Mouse (Mus musculus): ENCODE data around the gene Mvb12b. TPM values are rescaled to one million over a fixed set of nuclear protein-coding genes. Genes with fewer than 3 reads are reported as not detected.
A peak's percentile ranks its signal among the peaks of the same experiment; 100 is the strongest.

Mvb12b gene
- total RNA-seq, 4 experiments from 2014 or later, result 82.6 to 92.2 (median 84.5) TPM

DNA sequence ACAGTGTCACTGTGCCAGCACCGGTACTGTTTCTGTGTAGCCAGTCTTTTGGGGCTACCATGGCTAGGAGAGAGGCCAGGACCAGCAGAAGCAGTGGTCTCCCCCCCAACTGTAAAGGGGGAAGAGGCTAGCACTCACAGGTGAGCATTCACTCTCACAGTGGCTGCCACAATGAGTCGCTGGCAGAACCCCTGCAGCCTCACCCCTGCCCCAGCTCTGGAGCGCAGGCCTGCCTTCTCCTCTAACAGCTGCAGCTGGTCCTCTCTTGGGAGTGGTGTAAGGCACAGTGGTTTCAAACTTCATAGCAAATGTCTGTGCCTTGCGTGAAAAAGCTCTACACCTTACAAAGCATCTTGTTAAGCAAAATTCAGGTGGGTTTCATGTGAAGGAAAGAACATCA is 70.7 kb downstream of the Mvb12b start:
- DNase-seq (ENCODE audit: low spot score in 2 of 2), result no peak

GRCm38 (mm10) chr2:33814581-33814980 is 73.2 kb downstream of the Mvb12b start:
- DNase-seq (ENCODE audit: low spot score in 2 of 2), result no peak

DNA sequence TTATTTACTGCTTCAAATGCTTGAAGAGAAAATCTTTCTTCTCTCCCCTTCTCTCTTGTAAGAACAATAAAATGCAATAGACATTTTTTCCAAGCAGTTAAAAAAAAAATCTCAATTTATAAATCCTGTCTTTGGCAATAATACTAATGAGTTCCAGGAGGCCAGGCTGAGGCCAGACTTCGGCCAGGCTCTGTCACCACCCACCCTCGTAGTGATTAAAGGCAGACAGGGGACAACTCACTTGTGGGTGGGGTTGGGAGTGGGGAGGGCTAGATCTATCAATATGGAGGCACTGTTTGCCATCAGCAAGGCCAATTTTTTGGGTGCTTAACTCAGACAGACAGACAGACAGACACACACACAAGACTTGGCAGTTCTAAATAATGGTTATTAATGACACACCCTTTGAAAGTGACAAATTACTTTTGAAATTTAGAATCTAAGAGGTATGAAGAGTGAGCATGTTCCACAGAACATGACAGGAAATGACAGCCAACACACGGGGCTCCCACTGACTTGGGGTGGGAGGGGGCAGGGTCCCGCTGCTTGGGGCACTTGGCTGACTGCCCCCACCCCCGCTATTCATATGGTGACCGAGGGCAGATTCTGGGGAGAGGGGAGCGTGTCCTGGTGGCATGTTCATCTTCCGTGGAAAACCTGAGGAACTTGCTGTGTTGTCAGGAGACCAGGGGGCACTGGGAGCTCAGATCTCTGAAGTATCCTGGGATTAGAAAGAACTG is 74.1 kb downstream of the Mvb12b start:
- DNase-seq (ENCODE audit: low spot score in 2 of 2), result no peak

GRCm38 (mm10) chr2:33812980-33813379 is 74.8 kb downstream of the Mvb12b start:
- no peak for DNase-seq (ENCODE audit: low spot score in 2 of 2)

DNA sequence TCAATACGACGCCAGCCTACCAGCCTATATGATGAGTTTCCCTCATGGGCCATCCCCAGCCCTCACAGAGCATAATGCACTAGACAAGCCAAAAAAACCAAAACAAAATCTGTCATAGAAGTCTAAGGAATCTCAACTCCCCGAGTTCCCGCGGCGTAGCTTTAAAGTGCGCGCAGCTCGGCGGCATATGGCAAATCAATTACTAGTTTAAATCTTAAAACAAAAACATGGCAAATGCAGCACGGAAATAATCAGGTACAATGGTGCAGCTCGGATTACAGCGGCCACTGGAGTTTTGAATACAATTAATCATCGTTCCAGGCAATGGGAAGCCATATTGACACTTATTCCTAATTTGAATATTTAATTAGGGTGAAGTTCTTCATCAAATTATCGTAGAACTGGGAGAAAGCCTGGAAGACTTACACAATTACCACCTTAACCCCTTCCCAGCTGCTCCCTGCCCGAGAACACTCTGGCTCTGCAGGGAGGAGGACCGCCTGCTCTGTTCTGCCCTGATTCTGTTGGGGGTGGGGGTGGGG is 76.3 kb downstream of the Mvb12b start:
- no peak for DNase-seq (ENCODE audit: low spot score in 2 of 2)

- DNase-seq (ENCODE audit: low spot score in 2 of 2), result no peak
Observed at GRCm38 (mm10) chr2:33809081-33809480, 78.7 kb downstream of the Mvb12b start.

DNA sequence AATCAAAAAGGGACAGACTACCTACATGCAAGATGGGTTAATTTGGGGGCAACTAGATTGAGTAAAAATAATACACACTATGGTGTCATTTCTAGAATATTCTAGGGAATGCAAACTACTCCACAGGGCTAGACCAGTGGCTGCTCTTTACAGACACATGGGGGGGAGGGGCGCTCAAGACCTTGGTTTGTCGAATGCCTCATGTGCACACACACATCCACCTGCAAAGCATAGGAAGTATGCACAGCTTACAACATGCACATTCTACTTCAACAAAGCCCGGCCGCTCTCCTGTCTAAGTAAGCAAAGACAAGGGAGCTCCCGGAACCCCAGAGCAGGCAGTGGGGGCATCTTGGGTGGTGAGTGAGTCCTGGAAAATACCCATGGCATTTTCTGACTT is 79.7 kb downstream of the Mvb12b start:
- DNase-seq (ENCODE audit: low spot score in 2 of 2), result no peak

DNA sequence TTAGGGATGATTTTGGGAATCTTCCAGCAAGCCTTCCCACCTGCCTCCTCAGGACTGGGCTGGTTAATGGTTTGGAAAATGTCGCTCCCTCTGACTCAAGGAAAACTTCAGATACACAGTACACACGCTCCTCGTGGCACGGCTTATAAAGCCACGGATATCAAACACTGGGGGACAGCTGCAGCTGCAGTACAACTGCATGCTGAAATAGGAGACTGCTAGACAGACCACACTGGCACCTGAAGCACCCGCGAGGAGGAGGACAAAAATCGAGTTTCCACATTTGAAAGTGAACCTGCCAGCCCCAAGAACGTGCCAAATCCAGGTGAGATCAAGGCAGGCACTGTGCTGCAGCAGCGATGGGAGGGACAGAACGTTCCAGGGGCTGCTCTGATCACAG is 82.1 kb downstream of the Mvb12b start:
- DNase-seq (ENCODE audit: low spot score in 2 of 2), result no peak

GRCm38 (mm10) chr2:33803717-33804214 is 84.0 kb downstream of the Mvb12b start:
- DNase-seq (ENCODE audit: low spot score in 2 of 2), result no peak

- no peak for DNase-seq (ENCODE audit: low spot score in 2 of 2)
Observed at GRCm38 (mm10) chr2:33803083-33803615, 84.6 kb downstream of the Mvb12b start.

DNA sequence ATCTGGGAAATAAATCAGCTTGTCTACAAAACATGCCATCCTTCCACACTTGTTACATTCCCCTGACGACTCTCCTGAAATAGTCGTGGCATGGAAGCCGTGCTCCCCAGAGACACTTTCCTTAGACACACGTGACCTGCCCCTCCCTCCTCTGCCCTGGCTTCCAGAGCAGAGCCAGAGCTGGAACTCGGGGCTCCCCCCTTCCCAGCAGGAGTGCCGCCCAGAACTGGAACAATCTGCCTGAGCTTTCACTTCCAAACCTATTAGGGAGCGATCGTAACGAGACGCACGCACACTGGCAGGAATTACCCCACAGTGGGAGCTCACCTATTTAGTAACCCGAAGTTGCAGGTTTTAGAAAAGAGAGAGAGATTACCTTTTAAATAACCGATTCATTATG is 86.0 kb downstream of the Mvb12b start:
- no peak for DNase-seq (ENCODE audit: low spot score in 2 of 2)

DNA sequence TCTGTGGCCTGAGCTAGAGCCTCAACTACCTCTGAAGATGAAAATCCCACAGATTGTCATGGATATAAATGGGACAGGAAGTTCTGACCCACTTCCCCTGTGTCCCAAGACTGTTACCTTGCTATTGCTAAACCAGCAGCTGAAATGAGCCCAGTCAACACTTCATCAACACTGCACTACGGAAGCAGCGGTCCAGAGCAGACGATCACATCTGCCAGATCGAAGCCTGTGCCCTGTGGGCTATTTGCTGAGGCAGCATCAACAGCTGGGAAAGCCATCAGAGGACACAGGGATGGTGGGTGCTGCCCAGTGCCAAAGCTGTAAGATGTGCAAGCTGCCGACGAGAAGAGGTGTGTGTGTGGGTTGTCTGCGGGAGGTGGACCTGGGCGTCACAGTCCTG is 86.4 kb downstream of the Mvb12b start:
- no peak for DNase-seq (ENCODE audit: low spot score in 2 of 2)

- DNase-seq (ENCODE audit: low spot score in 2 of 2), result no peak
Observed at GRCm38 (mm10) chr2:33800221-33800620, 87.5 kb downstream of the Mvb12b start.

GRCm38 (mm10) chr2:33795716-33796472 is 91.9 kb downstream of the Mvb12b start:
- no peak for DNase-seq (ENCODE audit: low spot score in 2 of 2)

- no peak for DNase-seq (ENCODE audit: low spot score in 2 of 2)
Observed at GRCm38 (mm10) chr2:33795001-33795580, 92.7 kb downstream of the Mvb12b start.

DNA sequence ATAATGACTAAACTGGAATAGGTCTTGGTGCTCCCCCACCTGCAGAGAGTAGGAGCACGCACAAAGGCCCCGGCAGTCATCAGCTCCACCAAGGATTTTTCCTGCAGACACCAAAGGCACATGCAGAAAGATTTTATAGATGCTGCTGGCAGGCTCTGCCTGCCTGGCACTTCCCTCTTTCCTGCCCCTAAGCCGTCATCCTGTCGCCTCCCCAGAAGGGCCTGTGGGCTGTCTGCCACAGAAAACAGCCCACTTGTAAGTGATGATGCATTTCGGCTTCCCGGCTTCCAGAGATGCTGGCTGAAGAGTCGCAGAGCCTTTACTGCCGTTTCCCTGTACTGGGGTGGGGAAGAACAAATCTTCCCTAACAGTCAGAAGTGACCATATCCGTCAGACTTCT is 93.3 kb downstream of the Mvb12b start:
- peak; percentile 65 to 73 for DNase-seq (ENCODE audit: low spot score in 2 of 2)

- no peak for DNase-seq (ENCODE audit: low spot score in 2 of 2)
Observed at GRCm38 (mm10) chr2:33790301-33790700, 97.4 kb downstream of the Mvb12b start.

- DNase-seq (ENCODE audit: low spot score in 2 of 2), result no peak
Observed at GRCm38 (mm10) chr2:33789732-33790131, 98.0 kb downstream of the Mvb12b start.

DNA sequence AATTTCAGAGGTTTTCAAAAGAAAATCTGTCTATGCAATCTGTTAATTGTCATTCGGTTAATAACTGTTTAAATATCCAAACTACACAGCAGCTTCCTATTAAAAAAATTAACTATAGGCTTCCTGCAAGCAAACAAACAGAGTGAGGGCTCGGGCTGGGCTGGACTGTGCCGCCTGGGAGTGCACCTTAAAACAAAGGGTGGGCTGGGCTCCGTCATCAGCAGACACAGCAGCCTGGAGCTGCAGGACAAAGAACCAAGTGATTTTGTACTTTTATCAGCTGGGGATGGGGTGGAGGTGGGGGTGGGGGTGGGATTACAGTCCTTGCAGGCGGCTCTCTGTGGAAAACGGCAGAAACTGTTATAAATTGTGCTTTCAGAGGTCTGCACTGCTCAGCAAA is 98.5 kb downstream of the Mvb12b start:
- DNase-seq (ENCODE audit: low spot score in 2 of 2), result no peak

DNA sequence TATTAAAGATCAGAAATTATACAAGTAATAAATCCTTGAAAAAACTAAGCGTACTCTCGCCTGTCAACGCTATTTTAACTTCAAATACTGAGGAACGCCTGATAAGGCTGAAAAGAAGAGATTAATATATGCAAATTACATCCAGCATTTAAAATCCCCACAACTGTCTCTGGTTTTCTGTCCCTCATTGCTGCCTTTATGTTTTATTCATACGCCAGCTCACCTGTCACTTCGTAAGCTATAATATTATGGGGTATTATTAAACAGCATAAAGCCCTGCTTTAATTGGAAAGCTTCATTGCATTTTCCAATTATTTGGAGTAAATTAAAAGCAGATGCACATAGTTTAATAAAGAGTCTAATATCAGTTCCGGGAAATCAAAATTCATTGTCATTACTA is 98.9 kb downstream of the Mvb12b start:
- no peak for DNase-seq (ENCODE audit: low spot score in 2 of 2)

- no peak for DNase-seq (ENCODE audit: low spot score in 2 of 2)
Observed at GRCm38 (mm10) chr2:33788131-33788530, 99.6 kb downstream of the Mvb12b start.

GRCm38 (mm10) chr2:33786064-33786463 is 101.7 kb downstream of the Mvb12b start:
- no peak for DNase-seq (ENCODE audit: low spot score in 2 of 2)

All from layer of hippocampus, adult 8-10 months (tissue).